13 mouse cellular contexts compared by ENCODE assay signal in the genomic region with DNA sequence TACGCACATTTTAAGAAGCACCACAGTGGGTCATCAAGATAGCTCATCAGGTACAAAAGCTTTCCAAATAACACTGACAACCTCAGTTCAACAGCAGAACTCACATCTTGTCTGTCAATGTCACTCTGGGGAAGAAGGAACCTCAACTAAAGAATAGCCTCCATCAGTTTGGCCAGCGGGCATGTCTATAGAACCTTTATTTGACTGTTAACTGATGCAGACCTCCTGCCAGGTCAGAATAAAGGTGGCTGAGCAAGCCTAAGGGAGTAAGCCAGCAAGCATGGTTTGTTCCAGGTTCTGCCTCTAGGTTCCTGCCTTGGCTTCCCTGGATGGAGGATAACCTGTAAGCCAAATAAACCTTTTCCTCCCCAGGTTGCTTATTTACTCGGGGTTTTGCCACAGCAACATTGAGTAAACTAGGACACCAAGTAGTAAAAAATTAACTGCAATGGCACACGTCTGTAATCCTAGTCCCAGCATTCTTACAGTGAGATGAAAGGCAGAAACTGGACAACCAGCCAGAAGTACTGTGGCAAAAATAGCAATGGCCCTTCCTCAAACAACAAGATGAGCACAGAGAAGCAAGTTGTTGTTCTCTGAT.
"Had no signal": no experiment of that assay in that cellular context is flagged by ENCODE, and none has a peak within 500 bp of the region (broad histone marks: within the 10 kb centered on the region; RNA-seq: fewer than 3 reads in every experiment).

No protein-coding gene starts in this region.

- H3K4me3 ChIP-seq: limb, embryonic 13.5 days; megakaryocyte, embryonic 14.5 days; midbrain, embryonic 12.5 days had no signal

- H3K4me2 ChIP-seq: limb, embryonic 13.5 days; lung, embryonic 14.5 days; midbrain, embryonic 12.5 days had no signal

- H3K4me1 ChIP-seq: limb, embryonic 13.5 days; megakaryocyte, embryonic 14.5 days; midbrain, embryonic 12.5 days had no signal

- H3K27me3 ChIP-seq: limb, embryonic 13.5 days; megakaryocyte, embryonic 14.5 days; midbrain, embryonic 12.5 days had no signal

- H3K9ac ChIP-seq: limb, embryonic 13.5 days; liver, embryonic 14.5 days; lung, embryonic 14.5 days; midbrain, embryonic 12.5 days had no signal

- H3K27ac ChIP-seq: limb, embryonic 13.5 days; liver, embryonic 14.5 days; macrophage; midbrain, embryonic 12.5 days had no signal

- DNase-seq: left cerebral cortex, postnatal 4 days; lung, embryonic 14.5 days; lung, postnatal 10 days; right cerebral cortex, postnatal 14 days; thymus, postnatal 36 days had no signal

- ATAC-seq: hindbrain, embryonic 16.5 days; inflammation-experienced regulatory T-cells, adult 6 months; intestine, postnatal 0 days had no signal
